Mouse (Mus musculus): Measurements from ENCODE around the gene Vasp.

Gene Vasp

DNA sequence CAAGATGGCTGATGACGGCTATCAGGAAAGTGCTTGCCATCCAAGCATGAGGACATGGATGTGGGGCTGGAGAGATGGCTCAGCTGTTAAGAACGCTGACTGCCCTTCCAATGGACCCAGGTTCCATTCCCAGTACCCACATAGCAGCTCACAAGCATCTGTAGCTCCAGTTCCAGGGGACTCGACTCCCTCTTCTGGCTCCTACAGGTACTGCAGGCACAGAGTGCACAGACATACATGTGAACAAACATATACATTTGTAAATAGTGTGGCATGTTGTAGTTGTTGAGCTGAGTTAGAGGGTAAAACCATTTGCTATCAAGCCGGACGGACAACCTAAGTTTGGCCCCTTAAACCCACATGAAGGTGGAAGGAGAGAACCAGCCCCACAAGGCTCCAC is 61.6 kb downstream of the Vasp start:
- no peak for DNase-seq (ENCODE audit: low spot score in 2 of 2)

DNA sequence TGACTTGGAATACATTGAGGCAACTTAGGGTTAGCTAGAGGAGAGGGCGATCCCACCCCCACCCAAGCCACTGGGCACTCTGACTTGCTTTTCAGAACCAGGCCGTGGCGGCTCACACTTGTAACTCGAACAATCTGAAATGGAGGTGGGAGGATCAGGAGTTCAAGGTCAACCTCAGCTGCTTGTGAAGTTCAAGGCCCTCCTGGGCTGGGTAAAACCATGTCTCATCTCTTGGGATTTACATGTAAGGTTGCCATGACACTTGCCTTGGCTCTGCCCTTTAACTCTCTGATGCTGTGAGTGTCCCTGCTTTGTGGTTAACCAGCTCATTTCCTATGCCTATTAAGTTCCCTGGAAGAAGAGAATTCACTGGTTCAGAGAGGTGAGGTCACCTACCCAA is 62.1 kb downstream of the Vasp start:
- DNase-seq (ENCODE audit: low spot score in 2 of 2), result no peak

DNA sequence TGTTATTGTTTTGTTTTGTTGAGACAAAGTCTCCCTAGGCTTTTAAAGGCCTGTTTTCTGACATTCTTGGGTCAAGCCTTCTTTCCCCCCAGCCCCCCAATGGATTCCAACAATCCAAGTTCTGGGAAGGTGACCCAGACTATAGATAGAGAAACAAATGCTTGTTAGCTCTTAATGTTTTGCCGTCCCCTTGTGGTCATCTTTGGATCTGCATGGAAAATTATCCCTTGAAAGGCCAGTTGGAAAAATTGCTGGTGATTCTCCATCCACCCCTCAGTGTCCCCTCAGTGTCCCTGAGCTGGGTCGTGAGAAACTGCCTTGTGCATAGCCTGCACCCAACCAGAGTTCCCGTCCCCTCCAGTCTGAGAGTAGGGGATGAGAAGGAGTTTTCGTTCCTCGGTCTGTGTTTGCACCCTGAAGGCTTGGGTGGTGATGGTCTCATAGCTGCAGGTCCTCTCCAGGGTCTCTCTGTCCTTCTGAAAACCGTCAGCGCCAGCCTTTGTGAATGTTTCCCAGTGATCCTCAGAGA is 62.6 kb downstream of the Vasp start:
- DNase-seq (ENCODE audit: low spot score in 2 of 2), result peak in 1 of 2 experiments; percentile 44

DNA sequence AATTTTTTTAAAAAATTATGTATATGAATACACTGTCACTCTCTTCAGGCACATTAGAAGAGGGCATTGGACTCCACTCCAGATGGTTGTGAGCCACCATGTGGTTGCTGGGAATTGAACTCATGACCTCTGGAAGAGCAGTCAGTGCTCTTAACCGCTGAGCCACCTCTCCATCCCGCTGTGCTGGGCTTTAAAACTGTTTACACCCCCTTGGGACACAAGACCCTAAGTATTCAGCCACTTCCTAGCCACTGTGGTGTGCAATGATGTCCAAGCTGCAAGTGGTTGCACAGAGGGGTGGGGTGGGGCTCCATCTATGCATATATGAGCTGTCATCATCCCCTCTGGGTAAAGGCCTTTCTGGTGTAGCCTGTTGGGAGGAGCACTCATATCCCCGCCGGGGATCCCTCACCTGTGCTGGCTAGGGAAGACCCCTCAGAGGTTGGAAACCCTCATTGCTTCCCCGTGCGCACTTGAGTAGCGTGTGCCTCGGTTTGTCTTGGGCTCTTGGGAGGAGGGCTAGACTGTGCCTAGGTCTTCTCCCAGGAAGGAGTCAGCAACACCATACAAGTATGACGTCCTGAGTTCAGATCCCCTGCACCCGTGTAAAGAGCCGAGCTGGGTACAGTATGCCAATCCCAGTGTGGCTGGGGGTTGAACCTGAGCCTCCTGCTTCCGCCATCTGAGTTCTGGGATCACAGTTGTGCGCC is 63.3 kb downstream of the Vasp start:
- DNase-seq (ENCODE audit: low spot score in 2 of 2), result no peak

Data from frontal cortex, postnatal 25 days (tissue).